Mouse (Mus musculus): ENCODE results near the gene Acp4. TPM values are rescaled to one million over a fixed set of nuclear protein-coding genes. Genes with fewer than 3 reads are reported as not detected.
"Not testable (repeated sequence)": the region's sequence is repeated elsewhere in the genome, so short reads cannot be mapped to it uniquely, and the experiment has no call there.

Gene Acp4
- polyA plus RNA-seq, 1 experiment: not detected

DNA sequence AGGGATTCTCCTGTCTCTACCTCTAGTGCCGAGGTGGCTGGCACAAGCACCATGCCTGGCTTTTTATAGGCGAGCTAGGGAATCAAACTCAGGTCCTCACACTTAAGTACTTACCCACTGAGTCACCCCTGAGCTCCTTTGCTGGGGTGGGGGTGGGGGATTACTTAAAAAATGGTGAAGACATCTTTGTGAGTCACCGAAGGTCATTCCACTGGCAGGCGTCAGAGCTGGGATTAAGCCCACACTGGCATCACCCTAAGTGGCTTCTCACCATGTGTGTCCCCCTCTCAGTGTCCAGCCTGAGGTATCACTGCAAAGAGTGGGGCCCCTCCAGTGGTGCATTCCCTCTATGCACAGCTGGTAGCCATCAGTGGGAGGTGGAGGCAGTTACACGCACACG lies 3.2 kb upstream of the Acp4 start:
- Histone ChIP-seq H3K4me3 (replicated peaks; ENCODE audit: insufficient read depth, low read depth, low read length) (no peak overlapping the region), H3K27me3 (ENCODE audit: control insufficient read depth, insufficient read depth, low read length) (no peaks in the 10 kb centered on the region), H3K27ac (ENCODE audit: insufficient read depth, low read length) (no peak overlapping the region), H3K4me1 (ENCODE audit: control insufficient read depth, insufficient read depth, low read length) (no peaks in the 10 kb centered on the region)
- 77% methylated on average over 6 of the region's 6 CpGs for WGBS
- no peak for DNase-seq
- TF ChIP-seq CTCF (IDR thresholded peaks at IDR 0.05; ENCODE audit: borderline replicate concordance, insufficient read depth, low read depth, low read length): no peak
- no peak for TF ChIP-seq POLR2A (IDR thresholded peaks at IDR 0.05; ENCODE audit: borderline replicate concordance, insufficient read depth, low read length)

DNA sequence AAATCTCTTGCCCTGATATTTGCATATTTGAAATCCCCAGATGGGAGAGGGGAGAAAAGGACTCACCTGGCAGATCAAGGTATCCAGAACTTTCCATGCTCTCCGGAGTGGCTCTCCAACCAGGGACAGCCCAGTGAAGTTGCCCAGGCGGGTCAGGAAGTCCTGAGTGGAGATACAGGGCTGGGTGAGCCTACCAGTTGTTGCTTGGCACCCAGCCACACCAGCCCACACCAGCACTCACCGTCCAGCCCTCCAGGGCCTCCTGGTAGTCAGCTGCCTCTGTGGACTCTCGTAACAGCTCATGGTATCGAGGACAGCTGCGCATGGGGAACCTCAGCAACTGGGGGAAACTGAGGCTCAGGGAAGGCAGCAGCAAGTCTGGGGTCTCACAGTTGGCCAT lies 2.2 kb downstream of the Acp4 start:
- no peak for DNase-seq
- Histone ChIP-seq H3K4me3 (replicated peaks; ENCODE audit: insufficient read depth, low read depth, low read length) (no peak overlapping the region), H3K27ac (ENCODE audit: insufficient read depth, low read length) (no peak overlapping the region), H3K4me1 (ENCODE audit: control insufficient read depth, insufficient read depth, low read length) (no peaks in the 10 kb centered on the region), H3K27me3 (ENCODE audit: control insufficient read depth, insufficient read depth, low read length) (no peaks in the 10 kb centered on the region)
- TF ChIP-seq POLR2A (IDR thresholded peaks at IDR 0.05; ENCODE audit: borderline replicate concordance, insufficient read depth, low read length) (no peak), CTCF (IDR thresholded peaks at IDR 0.05; ENCODE audit: borderline replicate concordance, insufficient read depth, low read depth, low read length) (no peak)
- 57% methylated on average over 6 of the region's 6 CpGs for WGBS

DNA sequence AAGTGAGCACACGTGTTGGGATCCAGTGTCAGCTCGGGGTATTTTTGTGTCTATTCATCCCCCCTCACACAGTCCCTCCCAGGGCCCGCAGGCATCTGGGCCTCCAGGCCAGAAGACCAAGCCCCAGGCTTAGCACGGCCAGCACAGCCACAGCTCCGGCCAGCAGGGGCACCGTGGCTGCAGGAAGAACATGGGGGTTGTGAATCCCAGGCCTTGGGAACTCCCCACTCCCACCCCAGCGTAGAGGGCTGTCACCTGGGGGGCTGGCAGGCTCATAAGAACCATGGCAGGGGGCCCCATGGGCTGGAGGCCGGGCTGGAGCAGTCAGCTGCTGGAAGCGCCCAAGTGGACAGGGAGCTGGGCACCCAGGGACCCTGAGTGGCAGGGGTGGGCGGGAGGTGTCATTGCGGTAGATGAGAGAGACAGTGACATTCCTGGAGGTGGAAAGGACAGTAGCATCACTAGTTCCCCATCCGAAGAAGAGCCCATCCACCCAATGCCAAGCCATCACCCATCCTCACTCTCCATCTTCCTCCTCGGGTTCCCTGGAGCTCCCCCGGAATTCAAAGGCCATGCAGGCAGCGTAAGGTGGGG lies 4.1 kb downstream of the Acp4 start:
- no peak overlapping the region for H3K27ac ChIP-seq (ENCODE audit: insufficient read depth, low read length)
- no peak for DNase-seq

DNA sequence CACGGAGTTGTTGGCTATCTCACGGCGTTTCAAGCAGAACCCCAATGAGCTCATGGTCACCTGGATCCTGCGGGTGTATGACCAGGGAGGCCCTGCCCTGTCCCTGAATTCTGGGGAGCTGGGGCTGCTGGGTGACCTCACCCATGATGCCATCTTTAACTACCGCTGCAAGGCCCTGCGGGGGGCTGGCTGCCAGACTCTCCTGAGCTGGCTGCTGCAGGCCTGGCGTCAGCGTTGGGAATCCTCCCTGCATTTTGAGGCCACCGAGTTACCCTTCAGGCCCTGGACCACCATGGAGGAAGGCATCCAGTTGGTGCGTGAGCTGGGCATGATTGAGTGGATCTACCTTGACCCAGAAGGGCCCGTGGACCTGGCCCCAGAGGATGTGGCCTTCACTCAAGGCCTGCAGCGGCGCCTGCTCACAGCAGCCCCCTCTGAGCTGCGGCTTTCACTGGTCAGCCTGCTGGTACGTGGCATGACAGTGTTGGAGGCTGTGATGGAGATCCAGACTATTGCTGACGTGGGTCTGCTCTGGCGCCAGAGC lies 6.4 kb downstream of the Acp4 start:
- H3K4me1 ChIP-seq (ENCODE audit: control insufficient read depth, insufficient read depth, low read length); H3K4me3 ChIP-seq (replicated peaks; ENCODE audit: insufficient read depth, low read depth, low read length); H3K27ac ChIP-seq (ENCODE audit: insufficient read depth, low read length); H3K27me3 ChIP-seq (ENCODE audit: control insufficient read depth, insufficient read depth, low read length); DNase-seq: not testable (repeated sequence)
- WGBS: 75% methylated on average over 17 of the region's 17 CpGs

More for the DNA sequence above, 4.1 kb downstream of the Acp4 start:
- Histone ChIP-seq H3K27me3 (ENCODE audit: control insufficient read depth, insufficient read depth, low read length) (no peaks in the 10 kb centered on the region), H3K4me1 (ENCODE audit: control insufficient read depth, insufficient read depth, low read length) (no peaks in the 10 kb centered on the region), H3K4me3 (replicated peaks; ENCODE audit: insufficient read depth, low read depth, low read length) (no peak overlapping the region)
- 51% methylated on average over 15 of the region's 15 CpGs for WGBS
- TF ChIP-seq CTCF (IDR thresholded peaks at IDR 0.05; ENCODE audit: borderline replicate concordance, insufficient read depth, low read depth, low read length) (no peak), POLR2A (IDR thresholded peaks at IDR 0.05; ENCODE audit: borderline replicate concordance, insufficient read depth, low read length) (no peak)

DNA sequence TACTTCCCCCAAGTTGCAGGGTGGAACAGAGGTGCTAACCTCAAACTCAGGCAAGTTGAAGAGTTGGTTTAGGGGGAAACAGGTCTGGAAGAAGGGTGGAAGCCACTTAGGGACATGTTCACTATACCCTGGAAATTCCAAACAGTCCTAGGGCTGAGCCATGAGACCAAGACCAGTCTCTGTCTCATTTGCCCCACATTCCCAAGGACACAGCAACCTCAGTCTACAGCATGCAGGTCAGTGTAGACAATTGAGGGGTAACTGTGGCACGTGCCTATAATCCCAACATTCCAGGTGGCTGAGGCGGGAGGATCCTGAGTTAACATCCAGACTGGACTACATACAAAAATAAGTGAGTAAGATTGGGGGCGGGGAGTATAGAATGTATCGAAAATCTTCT lies 7.9 kb downstream of the Acp4 start:
- 95% methylated on average over 4 of the region's 4 CpGs for WGBS
- H3K4me1 ChIP-seq (ENCODE audit: control insufficient read depth, insufficient read depth, low read length): 0 out of 2 replicates have a peak, but pooled peaks cover 2% of the 10 kb centered on the region
- TF ChIP-seq CTCF (IDR thresholded peaks at IDR 0.05; ENCODE audit: borderline replicate concordance, insufficient read depth, low read depth, low read length) (no peak), POLR2A (IDR thresholded peaks at IDR 0.05; ENCODE audit: borderline replicate concordance, insufficient read depth, low read length) (no peak)
- no peak for DNase-seq
- H3K27me3 ChIP-seq (ENCODE audit: control insufficient read depth, insufficient read depth, low read length): no peaks in the 10 kb centered on the region
- H3K4me3 ChIP-seq (replicated peaks; ENCODE audit: insufficient read depth, low read depth, low read length): no peak overlapping the region
- no peak overlapping the region for H3K27ac ChIP-seq (ENCODE audit: insufficient read depth, low read length)

DNA sequence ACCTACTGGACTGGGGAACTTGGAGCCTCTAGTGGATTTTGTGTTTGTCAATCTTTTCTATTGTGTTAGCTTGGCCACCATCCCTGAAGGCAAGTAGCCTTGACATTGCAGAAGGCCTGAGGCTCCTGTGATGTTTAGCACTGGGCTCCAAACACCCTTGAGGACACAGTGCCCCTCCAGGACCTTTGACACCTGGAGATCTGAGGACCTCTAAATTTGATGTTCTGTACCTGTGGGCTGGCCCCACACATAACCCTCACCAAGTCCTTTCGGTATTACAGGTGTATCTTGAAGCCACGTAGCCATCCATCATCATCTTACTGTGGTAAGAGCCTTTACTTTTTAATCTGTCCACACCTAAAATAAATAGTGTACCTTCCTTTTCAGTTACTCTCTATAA lies 9.2 kb downstream of the Acp4 start:
- H3K27ac ChIP-seq (ENCODE audit: insufficient read depth, low read length): no peak overlapping the region
- WGBS: 93% methylated on average over 2 of the region's 2 CpGs

DNA sequence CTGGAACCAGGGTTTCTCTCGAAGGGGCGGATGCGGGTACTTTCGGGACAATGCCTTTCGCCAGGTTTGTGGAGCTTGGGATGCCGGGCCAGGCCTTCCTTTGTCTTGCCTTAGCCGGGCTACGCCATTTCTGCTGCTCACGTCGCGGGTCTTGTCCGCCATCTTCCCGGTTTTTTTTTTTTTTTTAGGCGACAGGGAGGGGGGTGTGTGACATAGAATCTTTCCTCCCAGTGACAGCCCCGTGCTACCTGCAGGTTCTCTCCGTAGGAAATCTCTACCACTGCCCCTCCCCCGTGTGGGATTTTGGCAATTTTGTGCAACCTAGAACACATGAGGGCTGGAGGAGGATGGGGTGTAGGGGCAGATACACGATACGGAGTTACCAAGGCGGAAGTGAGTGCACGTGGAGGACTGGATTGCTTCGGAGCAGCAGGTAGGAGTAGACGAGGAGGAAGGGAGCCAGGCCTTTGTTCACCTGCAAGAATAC lies 10.2 kb downstream of the Acp4 start:
- Histone ChIP-seq H3K4me3 (replicated peaks; ENCODE audit: insufficient read depth, low read depth, low read length) (peak overlapping the region; percentile 97), H3K27ac (ENCODE audit: insufficient read depth, low read length) (peak overlapping the region; percentile 71), H3K27me3 (ENCODE audit: control insufficient read depth, insufficient read depth, low read length) (no peaks in the 10 kb centered on the region), H3K4me1 (ENCODE audit: control insufficient read depth, insufficient read depth, low read length) (0 out of 2 replicates have a peak, but pooled peaks cover 2% of the 10 kb centered on the region)
- no peak for DNase-seq
- WGBS: 0% methylated on average over 23 of the region's 23 CpGs
- TF ChIP-seq POLR2A (IDR thresholded peaks at IDR 0.05; ENCODE audit: borderline replicate concordance, insufficient read depth, low read length) (no peak), CTCF (IDR thresholded peaks at IDR 0.05; ENCODE audit: borderline replicate concordance, insufficient read depth, low read depth, low read length) (no peak)

More for the DNA sequence above, 9.2 kb downstream of the Acp4 start:
- DNase-seq: no peak
- no peak for TF ChIP-seq CTCF (IDR thresholded peaks at IDR 0.05; ENCODE audit: borderline replicate concordance, insufficient read depth, low read depth, low read length)
- TF ChIP-seq POLR2A (IDR thresholded peaks at IDR 0.05; ENCODE audit: borderline replicate concordance, insufficient read depth, low read length): no peak
- 0 out of 2 replicates have a peak, but pooled peaks cover 2% of the 10 kb centered on the region for H3K4me1 ChIP-seq (ENCODE audit: control insufficient read depth, insufficient read depth, low read length)
- H3K4me3 ChIP-seq (replicated peaks; ENCODE audit: insufficient read depth, low read depth, low read length): no peak overlapping the region
- H3K27me3 ChIP-seq (ENCODE audit: control insufficient read depth, insufficient read depth, low read length): no peaks in the 10 kb centered on the region
